Mouse (Mus musculus): Measurements from ENCODE around the gene F2rl3. TPM values are rescaled to one million over a fixed set of nuclear protein-coding genes. Genes with fewer than 3 reads are reported as not detected.

Gene F2rl3
- total RNA-seq, 1 experiment = 0.31 TPM

- Histone ChIP-seq H3K9me3 (ENCODE audit: control insufficient read depth, insufficient read depth, low read depth, low read length) (no peaks in the 10 kb centered on the region), H3K9ac (ENCODE audit: insufficient read depth, low read depth, low read length, poor library complexity, severe bottlenecking) (no peak overlapping the region), H3K4me1 (ENCODE audit: control insufficient read depth in 2 of 2, insufficient read depth in 2 of 2, low read length in 2 of 2, poor library complexity in 1 of 2) (peaks cover 0 to 3% of the 10 kb centered on the region in 2 experiments; a peak in 1 of 4 replicates), H3K36me3 (ENCODE audit: control insufficient read depth, insufficient read depth, low read length, poor library complexity, severe bottlenecking) (peaks cover 24% of the 10 kb centered on the region), H3K27ac (ENCODE audit: insufficient read depth, low read depth, low read length, poor library complexity, severe bottlenecking) (no peak overlapping the region), H3K4me3 (ENCODE audit: insufficient read depth in 1 of 2, low read depth in 1 of 2, low read length in 2 of 2, poor library complexity in 1 of 2, severe bottlenecking in 1 of 2) (no peak overlapping the region)
- no peak for DNase-seq (ENCODE audit: low read depth, low spot score)
- TF ChIP-seq ZC3H11A (IDR thresholded peaks at IDR 0.05; ENCODE audit: borderline replicate concordance, low read depth, low read length) (no peak), CHD2 (IDR thresholded peaks at IDR 0.05; ENCODE audit: low read depth, low read length) (no peak), MAFK (IDR thresholded peaks at IDR 0.05; ENCODE audit: insufficient read depth, low read depth, low read length) (no peak), HCFC1 (IDR thresholded peaks at IDR 0.05; ENCODE audit: borderline replicate concordance, insufficient read depth, low read length) (no peak), ZNF384 (IDR thresholded peaks at IDR 0.05; ENCODE audit: low read depth, low read length) (no peak)
- in situ Hi-C loops (cut with MboI; ENCODE audit: low sequenced_read_pairs in 2 of 2, unreplicated experiment in 2 of 2) = no loop called here
Measured at GRCm38 (mm10) chr8:72752289-72752688, 9.4 kb upstream of the F2rl3 start.

- Histone ChIP-seq H3K27ac (ENCODE audit: insufficient read depth, low read depth, low read length, poor library complexity, severe bottlenecking) (no peak overlapping the region), H3K4me1 (ENCODE audit: control insufficient read depth in 2 of 2, insufficient read depth in 2 of 2, low read length in 2 of 2, poor library complexity in 1 of 2) (peaks cover 0 to 3% of the 10 kb centered on the region in 2 experiments; a peak in 2 of 4 replicates), H3K9ac (ENCODE audit: insufficient read depth, low read depth, low read length, poor library complexity, severe bottlenecking) (no peak overlapping the region), H3K9me3 (ENCODE audit: control insufficient read depth, insufficient read depth, low read depth, low read length) (no peaks in the 10 kb centered on the region), H3K36me3 (ENCODE audit: control insufficient read depth, insufficient read depth, low read length, poor library complexity, severe bottlenecking) (peaks cover 16% of the 10 kb centered on the region; the same call in 1 of the 2 replicates), H3K4me3 (ENCODE audit: insufficient read depth in 1 of 2, low read depth in 1 of 2, low read length in 2 of 2, poor library complexity in 1 of 2, severe bottlenecking in 1 of 2) (no peak overlapping the region)
- TF ChIP-seq HCFC1 (IDR thresholded peaks at IDR 0.05; ENCODE audit: borderline replicate concordance, insufficient read depth, low read length) = no peak
- TF ChIP-seq CHD2 (IDR thresholded peaks at IDR 0.05; ENCODE audit: low read depth, low read length) = no peak
- TF ChIP-seq ZNF384 (IDR thresholded peaks at IDR 0.05; ENCODE audit: low read depth, low read length) = no peak
- no peak for TF ChIP-seq ZC3H11A (IDR thresholded peaks at IDR 0.05; ENCODE audit: borderline replicate concordance, low read depth, low read length)
- TF ChIP-seq MAFK (IDR thresholded peaks at IDR 0.05; ENCODE audit: insufficient read depth, low read depth, low read length) = no peak
- in situ Hi-C loops (cut with MboI; ENCODE audit: low sequenced_read_pairs in 2 of 2, unreplicated experiment in 2 of 2) = no loop called here
- DNase-seq (ENCODE audit: low read depth, low spot score) = no peak
Measured at GRCm38 (mm10) chr8:72753165-72753564, 8.5 kb upstream of the F2rl3 start.

GRCm38 (mm10) chr8:72753781-72754180 lies 7.9 kb upstream of the F2rl3 start:
- in situ Hi-C loops (cut with MboI; ENCODE audit: low sequenced_read_pairs in 2 of 2, unreplicated experiment in 2 of 2) = no loop called here
- Histone ChIP-seq H3K9ac (ENCODE audit: insufficient read depth, low read depth, low read length, poor library complexity, severe bottlenecking) (no peak overlapping the region), H3K9me3 (ENCODE audit: control insufficient read depth, insufficient read depth, low read depth, low read length) (no peaks in the 10 kb centered on the region), H3K36me3 (ENCODE audit: control insufficient read depth, insufficient read depth, low read length, poor library complexity, severe bottlenecking) (peaks cover 10% of the 10 kb centered on the region; the same call in 1 of the 2 replicates), H3K4me1 (ENCODE audit: control insufficient read depth in 2 of 2, insufficient read depth in 2 of 2, low read length in 2 of 2, poor library complexity in 1 of 2) (peaks cover 0 to 3% of the 10 kb centered on the region in 2 experiments; a peak in 2 of 4 replicates), H3K27ac (ENCODE audit: insufficient read depth, low read depth, low read length, poor library complexity, severe bottlenecking) (no peak overlapping the region), H3K4me3 (ENCODE audit: insufficient read depth in 1 of 2, low read depth in 1 of 2, low read length in 2 of 2, poor library complexity in 1 of 2, severe bottlenecking in 1 of 2) (no peak overlapping the region)
- TF ChIP-seq MAFK (IDR thresholded peaks at IDR 0.05; ENCODE audit: insufficient read depth, low read depth, low read length) = no peak
- no peak for TF ChIP-seq HCFC1 (IDR thresholded peaks at IDR 0.05; ENCODE audit: borderline replicate concordance, insufficient read depth, low read length)
- no peak for TF ChIP-seq CHD2 (IDR thresholded peaks at IDR 0.05; ENCODE audit: low read depth, low read length)
- TF ChIP-seq ZNF384 (IDR thresholded peaks at IDR 0.05; ENCODE audit: low read depth, low read length) = no peak
- no peak for TF ChIP-seq ZC3H11A (IDR thresholded peaks at IDR 0.05; ENCODE audit: borderline replicate concordance, low read depth, low read length)
- DNase-seq (ENCODE audit: low read depth, low spot score) = no peak

- Histone ChIP-seq H3K4me1 (ENCODE audit: control insufficient read depth in 2 of 2, insufficient read depth in 2 of 2, low read length in 2 of 2, poor library complexity in 1 of 2) (no peaks in the 10 kb centered on the region; a peak in 1 of 4 replicates), H3K9me3 (ENCODE audit: control insufficient read depth, insufficient read depth, low read depth, low read length) (no peaks in the 10 kb centered on the region), H3K4me3 (ENCODE audit: insufficient read depth in 1 of 2, low read depth in 1 of 2, low read length in 2 of 2, poor library complexity in 1 of 2, severe bottlenecking in 1 of 2) (no peak overlapping the region), H3K27ac (ENCODE audit: insufficient read depth, low read depth, low read length, poor library complexity, severe bottlenecking) (no peak overlapping the region), H3K36me3 (ENCODE audit: control insufficient read depth, insufficient read depth, low read length, poor library complexity, severe bottlenecking) (peaks cover 7% of the 10 kb centered on the region; the same call in 1 of the 2 replicates), H3K9ac (ENCODE audit: insufficient read depth, low read depth, low read length, poor library complexity, severe bottlenecking) (no peak overlapping the region)
- TF ChIP-seq ZC3H11A (IDR thresholded peaks at IDR 0.05; ENCODE audit: borderline replicate concordance, low read depth, low read length) = no peak
- no peak for TF ChIP-seq MAFK (IDR thresholded peaks at IDR 0.05; ENCODE audit: insufficient read depth, low read depth, low read length)
- TF ChIP-seq ZNF384 (IDR thresholded peaks at IDR 0.05; ENCODE audit: low read depth, low read length) = no peak
- TF ChIP-seq CHD2 (IDR thresholded peaks at IDR 0.05; ENCODE audit: low read depth, low read length) = no peak
- no peak for TF ChIP-seq HCFC1 (IDR thresholded peaks at IDR 0.05; ENCODE audit: borderline replicate concordance, insufficient read depth, low read length)
- in situ Hi-C loops (cut with MboI; ENCODE audit: low sequenced_read_pairs in 2 of 2, unreplicated experiment in 2 of 2) = no loop called here
- DNase-seq (ENCODE audit: low read depth, low spot score) = no peak
Measured at GRCm38 (mm10) chr8:72756031-72756430, 5.6 kb upstream of the F2rl3 start.
